Comparison of ENCODE assay signal across 8 mouse cellular contexts in the genomic region with DNA sequence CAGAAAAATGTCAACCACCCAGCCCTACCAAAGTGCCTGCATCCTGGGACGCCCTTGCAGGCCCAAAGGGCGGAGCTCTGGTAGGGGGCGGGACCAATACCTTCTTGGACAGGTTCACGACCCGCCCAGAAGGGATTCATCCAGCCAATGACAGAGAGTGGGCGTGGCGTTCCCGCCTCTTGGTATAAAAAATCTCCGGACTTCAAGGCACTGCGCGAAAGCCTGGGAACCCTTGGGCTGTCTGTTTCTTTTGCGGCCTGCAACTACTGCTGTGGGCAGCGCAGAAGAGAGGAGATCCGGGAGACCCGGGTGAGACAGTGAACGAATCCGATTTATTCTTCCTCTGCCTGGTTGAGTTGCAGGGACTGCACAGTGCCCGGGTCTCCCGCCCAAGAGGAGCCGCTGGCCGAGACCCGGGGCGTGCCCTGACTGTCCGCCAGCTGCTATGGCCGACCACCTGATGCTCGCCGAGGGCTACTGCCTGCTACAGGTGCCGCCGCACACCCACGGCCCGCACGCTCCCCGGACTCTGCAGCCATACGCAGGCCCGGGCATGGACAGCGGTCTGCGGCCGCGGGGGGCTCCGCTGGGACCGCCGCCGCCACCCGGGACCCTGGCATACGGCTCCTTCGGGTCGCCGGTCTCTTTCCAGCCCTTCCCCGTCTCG. TPM values are rescaled to one million over a fixed set of nuclear protein-coding genes. Genes with fewer than 3 reads are reported as not detected.
DNase-seq lines count a peak whose midpoint lies in the region; ATAC-seq lines count a peak whose summit lies in the region.

A gene (plus strand): TSS at position 215 of the 667 bp plus-strand sequence.

- peak; percentile 100 for DNase-seq in c-Kit-positive CD71-positive TER-119-negative erythroid progenitor cells, embryonic 14.5 days (ENCODE audit: low read depth)
- DNase-seq in forebrain, embryonic 10.5 days (ENCODE audit: extremely low spot score, low spot score), result peak; percentile 91
- DNase-seq in kidney, postnatal 10 days, result peak; percentile 93
- peak; percentile 94 for DNase-seq in liver, embryonic 11.5 days (ENCODE audit: low spot score)
- DNase-seq in natural killer cell, adult 2 months (ENCODE audit: low spot score in 2 of 2), result peak; percentile 85

- peak within 1 kb of the TSS; percentile 91 for H3K4me2 ChIP-seq in heart, embryonic 14.5 days (ENCODE audit: low read length)
- peak within 1 kb of the TSS; percentile 87 for H3K4me2 ChIP-seq in liver, embryonic 11.5 days
- peak within 1 kb of the TSS; percentile 99 for H3K4me2 ChIP-seq in stomach, embryonic 14.5 days (replicated peaks; ENCODE audit: low read depth, low read length)

- peak; percentile 95 for ATAC-seq in CD4-positive, CD25-positive, alpha-beta regulatory T cell, adult 4 months
- peak; percentile 87 for ATAC-seq in heart, embryonic 14.5 days (ENCODE audit: insufficient number of reproducible peaks, insufficient read depth, low FRiP score, low read depth)
- ATAC-seq in liver, embryonic 11.5 days (replicated peaks; ENCODE audit: low FRiP score), result peak; percentile 80
- ATAC-seq in stomach, embryonic 14.5 days (ENCODE audit: insufficient number of reproducible peaks, insufficient read depth, low FRiP score, low read depth), result peak; percentile 92

- H3K27me3 ChIP-seq in forebrain, embryonic 10.5 days (ENCODE audit: poor library complexity, severe bottlenecking), result peaks cover 61% of the 10 kb centered on the region
- peaks cover 10% of the 10 kb centered on the region; the same call in 1 of the 2 replicates for H3K27me3 ChIP-seq in heart, embryonic 14.5 days (ENCODE audit: control insufficient read depth, insufficient read depth, low read length)
- peaks cover 7% of the 10 kb centered on the region for H3K27me3 ChIP-seq in liver, embryonic 11.5 days (replicated peaks; ENCODE audit: control insufficient read depth, insufficient read depth, low read length)
- H3K27me3 ChIP-seq in stomach, embryonic 14.5 days (ENCODE audit: control insufficient read depth, insufficient read depth, low read length), result peaks cover 7% of the 10 kb centered on the region

- H3K9me3 ChIP-seq in forebrain, embryonic 10.5 days, result no peaks in the 10 kb centered on the region
- H3K9me3 ChIP-seq in heart, embryonic 14.5 days (ENCODE audit: control insufficient read depth, low read length), result no peaks in the 10 kb centered on the region
- H3K9me3 ChIP-seq in liver, embryonic 11.5 days (ENCODE audit: control insufficient read depth, low read length), result no peaks in the 10 kb centered on the region
- no peaks in the 10 kb centered on the region for H3K9me3 ChIP-seq in stomach, embryonic 14.5 days (ENCODE audit: control insufficient read depth, low read depth, low read length)

- H3K4me3 ChIP-seq in forebrain, embryonic 10.5 days, result peak within 1 kb of the TSS; percentile 78
- peak within 1 kb of the TSS; percentile 71 to 75 for H3K4me3 ChIP-seq in heart, embryonic 14.5 days (ENCODE audit: control insufficient read depth in 1 of 2, insufficient read depth in 1 of 2, low read depth in 1 of 2, low read length in 2 of 2)
- H3K4me3 ChIP-seq in liver, embryonic 11.5 days (ENCODE audit: low read depth, low read length), result peak within 1 kb of the TSS; percentile 98
- peak within 1 kb of the TSS; percentile 49 for H3K4me3 ChIP-seq in stomach, embryonic 14.5 days (ENCODE audit: low read depth, low read length)

- peaks cover 26% of the 10 kb centered on the region for H3K4me1 ChIP-seq in forebrain, embryonic 10.5 days
- peaks cover 11 to 29% of the 10 kb centered on the region in 2 experiments; a peak in 3 of 4 replicates for H3K4me1 ChIP-seq in heart, embryonic 14.5 days (ENCODE audit: control insufficient read depth in 2 of 2, insufficient read depth in 2 of 2, low read length in 2 of 2)
- H3K4me1 ChIP-seq in liver, embryonic 11.5 days (replicated peaks; ENCODE audit: control insufficient read depth, insufficient read depth, low read length), result peaks cover 28% of the 10 kb centered on the region
- H3K4me1 ChIP-seq in stomach, embryonic 14.5 days (ENCODE audit: control insufficient read depth, insufficient read depth, low read length), result peaks cover 9% of the 10 kb centered on the region; the same call in 1 of the 2 replicates

- under 1% methylated on average over 50 of the region's 50 CpGs for WGBS in forebrain, embryonic 10.5 days
- WGBS in heart, embryonic 14.5 days, result under 1% methylated on average over 50 of the region's 50 CpGs
- 1% methylated on average over 48 of the region's 50 CpGs for WGBS in liver, embryonic 11.5 days
- WGBS in stomach, embryonic 14.5 days, result under 1% methylated on average over 49 of the region's 50 CpGs

- H3K36me3 ChIP-seq in forebrain, embryonic 10.5 days (replicated peaks), result no peaks in the 10 kb centered on the region
- no peaks in the 10 kb centered on the region for H3K36me3 ChIP-seq in heart, embryonic 14.5 days (ENCODE audit: control insufficient read depth, insufficient read depth, low read length)
- H3K36me3 ChIP-seq in liver, embryonic 11.5 days (ENCODE audit: control insufficient read depth, insufficient read depth, low read length), result no peaks in the 10 kb centered on the region
- H3K36me3 ChIP-seq in stomach, embryonic 14.5 days (ENCODE audit: control insufficient read depth, insufficient read depth, low read length), result no peaks in the 10 kb centered on the region

- H3K9ac ChIP-seq in heart, embryonic 14.5 days (ENCODE audit: low read length), result peak within 1 kb of the TSS; percentile 85
- peak within 1 kb of the TSS; percentile 96 for H3K9ac ChIP-seq in liver, embryonic 11.5 days (ENCODE audit: low read depth, low read length)
- peak within 1 kb of the TSS; percentile 45; the same call in 1 of the 2 replicates for H3K9ac ChIP-seq in stomach, embryonic 14.5 days (replicated peaks; ENCODE audit: low read depth, low read length)

- H3K27ac ChIP-seq in forebrain, embryonic 10.5 days, result peak within 1 kb of the TSS; percentile 79
- peak within 1 kb of the TSS; percentile 82 to 87 for H3K27ac ChIP-seq in heart, embryonic 14.5 days (replicated peaks in 1 of 2; ENCODE audit: control insufficient read depth in 1 of 2, insufficient read depth in 1 of 2, low read depth in 2 of 2, low read length in 2 of 2)
- H3K27ac ChIP-seq in liver, embryonic 11.5 days (ENCODE audit: low read depth, low read length), result peak within 1 kb of the TSS; percentile 96
- no peak within 1 kb of the TSS for H3K27ac ChIP-seq in stomach, embryonic 14.5 days (ENCODE audit: low read length)

RNA-seq across cellular contexts. Expression of the gene that starts here (rescaled TPM):
- polyA plus RNA-seq in CD4-positive, CD25-positive, alpha-beta regulatory T cell, adult 4 months (2017; shearing (Covaris generic)), result not detected
- 13.8 and 14.3 TPM in 2 replicates for polyA plus RNA-seq in forebrain, embryonic 10.5 days (2016; fragmentation: Nextera tagmentation; extraction: Ambion mirVana)
- polyA plus RNA-seq in heart, embryonic 14.5 days (2014; fragmentation: Nextera tagmentation; extraction: Ambion mirVana), result 24.2 and 27.1 TPM in 2 replicates
- polyA plus RNA-seq in liver, embryonic 11.5 days (2014; fragmentation: Nextera tagmentation; extraction: Ambion mirVana), result 232 and 242 TPM in 2 replicates
- polyA plus RNA-seq in stomach, embryonic 14.5 days (2014; fragmentation: Nextera tagmentation; extraction: Ambion mirVana), result 1.4 and 1.9 TPM in 2 replicates

Comparison
In these comparisons a context has a peak if more than half of its experiments do, and no peak if none do; other contexts are left out.
1. Peak in ATAC-seq in CD4-positive, CD25-positive, alpha-beta regulatory T cell, adult 4 months; RNA of the gene not detected or under 1 TPM.
2. H3K9ac ChIP-seq: peak in every context shown above with its lines; median percentile 96 in liver, embryonic 11.5 days; 85 in heart, embryonic 14.5 days; 45 in stomach, embryonic 14.5 days.